Mouse (Mus musculus) T-cell, adult 2 months (primary cell): ENCODE measurements around the gene Gm11549.
A peak's percentile ranks its signal among the peaks of the same experiment; 100 is the strongest.

Source experiments
- DNase-seq: peaks from one replicate; pipeline ENCODE4 v3.0.0; 2022; ENCODE audit warnings: low spot score

Gm11549 gene

DNA sequence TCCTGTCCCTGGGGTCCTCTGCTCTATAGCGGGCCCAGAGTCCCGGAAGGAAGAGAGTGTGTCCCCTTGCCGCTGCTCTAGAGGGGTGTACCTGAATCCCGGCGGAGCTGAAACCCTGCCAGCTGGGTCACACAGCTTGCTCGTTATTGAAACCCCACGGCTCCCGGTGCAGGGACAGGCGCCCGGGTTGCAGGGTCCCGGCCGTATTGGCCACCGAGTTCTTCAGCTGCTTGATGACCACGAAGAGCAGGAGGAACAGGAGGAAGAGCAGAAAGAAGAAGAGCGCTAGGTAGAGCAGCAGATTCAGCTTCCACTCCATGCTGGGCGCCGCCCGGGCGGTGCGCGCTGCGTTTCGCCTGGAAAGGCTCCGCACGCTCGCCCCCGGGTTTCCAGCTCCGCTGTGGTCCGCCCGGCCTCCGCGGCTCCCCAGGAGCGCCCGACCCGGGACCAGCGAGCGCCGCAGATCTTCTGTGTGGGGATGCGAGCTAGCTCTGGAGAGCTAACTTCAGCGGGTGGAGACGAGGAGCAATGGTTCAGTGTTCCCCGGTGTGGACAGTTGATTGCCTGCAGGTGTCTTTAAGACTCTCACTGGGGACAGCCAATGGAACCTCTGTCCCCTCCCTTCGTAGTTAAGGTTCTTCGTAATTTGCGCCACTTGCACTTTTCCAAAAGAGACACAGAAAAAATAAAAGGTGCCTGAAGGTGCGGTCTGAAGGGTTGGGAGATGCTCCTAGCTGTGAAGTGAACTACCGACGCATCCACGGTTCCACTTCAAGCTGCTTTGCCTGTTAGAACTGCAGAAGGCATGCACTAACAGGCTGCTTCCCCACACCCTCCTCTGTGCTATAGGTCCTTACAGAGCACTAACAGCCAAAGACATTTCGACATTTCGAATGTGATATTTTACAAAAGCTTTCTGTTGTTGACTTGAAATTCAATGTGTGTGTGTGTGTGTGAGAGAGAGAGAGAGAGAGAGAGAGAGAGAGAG is at the start of gene Gm11549:
Gene Gm11549 (minus strand): TSS at position 741 of the 988 bp plus-strand sequence.
- DNase-seq: no peak

DNA sequence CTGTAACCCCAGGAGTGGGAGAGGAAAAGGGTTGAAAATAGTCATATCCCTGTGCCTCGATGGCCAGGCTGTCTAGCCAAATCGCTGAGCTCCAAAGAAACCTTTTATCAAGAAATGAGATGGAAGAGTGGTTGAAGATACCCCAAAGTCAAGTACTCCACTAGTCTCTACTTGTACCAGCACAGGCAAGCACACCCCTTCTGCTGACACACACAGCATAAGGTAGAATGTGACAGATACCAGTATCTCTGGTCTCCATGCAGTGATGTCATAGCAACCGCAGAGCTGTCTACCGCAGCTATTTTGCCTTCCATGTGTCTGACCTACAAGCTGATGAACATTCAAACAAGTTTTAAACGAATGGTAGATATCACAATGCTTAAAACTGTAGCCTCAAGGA is 48.2 kb upstream of the Gm11549 start:
- DNase-seq: no peak

DNA sequence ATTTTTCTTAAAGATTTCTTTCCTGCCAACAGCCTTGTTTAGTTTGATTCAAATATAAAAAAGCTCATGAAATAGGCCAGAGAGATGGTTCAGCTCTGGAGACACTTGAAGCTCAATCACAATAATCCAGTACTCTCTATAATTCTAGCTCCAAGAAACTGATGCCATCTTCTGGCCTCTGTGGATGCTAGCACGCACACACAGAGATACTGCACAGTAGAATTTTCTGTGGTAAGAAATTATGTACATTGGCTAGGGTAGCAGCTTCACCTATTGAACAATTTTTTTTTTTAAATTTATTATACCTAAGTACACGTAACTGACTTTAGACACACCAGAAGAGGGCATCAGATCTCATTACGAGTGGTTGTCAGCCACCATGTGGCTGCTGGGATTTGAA is 42.1 kb upstream of the Gm11549 start:
- DNase-seq: no peak

DNA sequence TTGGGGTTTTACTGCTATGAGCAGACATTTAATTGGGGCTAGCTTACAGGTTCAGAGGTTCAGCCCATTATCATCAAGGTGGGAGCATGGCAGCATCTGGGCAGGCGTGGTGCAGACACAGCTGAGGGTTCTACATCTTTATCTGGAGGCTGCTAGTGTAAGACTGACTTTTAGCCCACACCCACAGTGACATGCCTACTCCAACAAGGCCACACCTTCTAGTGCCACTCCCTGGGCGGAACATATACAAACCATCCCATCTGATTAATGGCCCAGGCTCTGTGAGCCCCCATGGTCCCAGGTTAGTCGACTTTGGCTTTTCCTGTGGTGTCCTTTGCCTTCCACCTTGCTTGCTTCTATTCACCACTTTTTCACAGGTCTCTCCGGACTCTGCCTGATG is 38.0 kb upstream of the Gm11549 start:
- no peak for DNase-seq

DNA sequence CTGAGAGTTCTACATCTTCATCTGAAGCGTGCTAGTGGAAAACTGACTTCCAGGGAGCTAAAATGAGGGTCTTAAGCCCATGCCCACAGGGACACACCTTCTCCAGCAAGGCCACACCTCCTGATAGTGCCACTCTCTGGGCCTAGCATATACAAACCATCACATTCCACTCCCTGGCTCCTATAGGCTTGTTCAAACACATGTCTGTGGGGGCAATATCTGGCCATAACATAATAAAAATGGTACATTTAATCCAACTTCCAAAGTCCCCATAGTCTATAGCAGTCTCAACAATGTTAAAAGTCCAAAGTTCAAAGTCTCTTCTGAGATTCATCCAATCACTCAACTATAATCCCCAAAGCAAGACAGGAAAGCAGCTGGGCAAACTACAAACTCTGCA is 36.0 kb upstream of the Gm11549 start:
- DNase-seq: no peak

DNA sequence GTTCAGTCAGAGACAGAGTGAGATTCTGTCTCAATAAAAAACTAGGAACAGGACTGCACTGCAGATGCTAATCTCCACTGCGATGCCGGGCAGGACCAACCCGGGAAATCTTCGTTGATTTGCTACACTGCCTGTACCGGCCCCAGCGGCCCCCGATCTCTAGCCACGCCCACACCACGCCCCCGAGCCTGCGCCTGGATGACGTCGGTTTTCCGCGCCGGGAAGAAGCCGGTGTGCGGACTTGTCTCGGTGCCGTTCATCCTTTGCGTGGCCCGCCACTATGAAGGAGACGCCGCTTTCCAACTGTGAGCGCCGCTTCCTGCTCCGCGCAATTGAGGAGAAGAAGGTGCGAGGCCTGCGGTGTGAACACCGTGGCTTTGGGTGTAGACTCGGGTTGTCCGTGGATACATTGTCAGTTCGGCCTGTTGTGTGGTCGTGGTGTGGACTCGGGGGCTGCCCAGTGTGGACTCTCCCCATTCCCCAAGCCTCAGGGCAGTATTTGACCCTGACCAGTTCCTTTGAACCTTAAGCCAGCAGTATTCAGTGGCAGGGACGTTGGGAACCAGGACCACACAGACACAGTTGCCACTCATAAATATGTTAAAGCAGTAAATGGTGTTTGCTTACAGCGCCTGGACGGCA is 30.9 kb upstream of the Gm11549 start, which contains the start of gene Exosc9:
Gene Exosc9 (plus strand): TSS at position 201 of the 642 bp plus-strand sequence.
- peak; percentile 91 for DNase-seq

DNA sequence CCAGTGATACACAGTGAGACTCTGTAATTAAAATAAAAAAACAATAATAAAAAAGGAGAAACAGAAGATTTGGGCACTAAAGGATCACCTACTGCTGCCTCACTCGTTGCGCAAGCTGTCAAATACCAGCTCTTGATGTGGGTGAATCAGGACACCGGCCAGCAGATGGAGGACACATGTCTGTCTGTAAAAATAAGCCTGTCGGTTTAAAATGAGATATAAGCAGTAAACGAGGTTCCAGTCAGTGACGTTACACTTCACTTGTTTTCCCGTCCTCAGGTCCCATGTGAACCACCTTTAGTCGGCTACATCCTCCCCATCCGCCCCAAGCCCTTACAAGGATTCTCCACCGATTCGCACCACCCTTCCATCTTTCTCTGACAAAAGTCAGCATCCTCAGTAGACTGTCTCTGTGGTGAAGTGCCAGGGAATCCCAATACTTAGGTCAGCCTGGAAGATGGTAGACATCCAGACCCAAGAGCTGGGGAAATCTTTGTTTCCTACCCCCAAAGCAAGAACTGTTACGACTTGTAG is 30.3 kb upstream of the Gm11549 start:
- DNase-seq: peak; percentile 39

DNA sequence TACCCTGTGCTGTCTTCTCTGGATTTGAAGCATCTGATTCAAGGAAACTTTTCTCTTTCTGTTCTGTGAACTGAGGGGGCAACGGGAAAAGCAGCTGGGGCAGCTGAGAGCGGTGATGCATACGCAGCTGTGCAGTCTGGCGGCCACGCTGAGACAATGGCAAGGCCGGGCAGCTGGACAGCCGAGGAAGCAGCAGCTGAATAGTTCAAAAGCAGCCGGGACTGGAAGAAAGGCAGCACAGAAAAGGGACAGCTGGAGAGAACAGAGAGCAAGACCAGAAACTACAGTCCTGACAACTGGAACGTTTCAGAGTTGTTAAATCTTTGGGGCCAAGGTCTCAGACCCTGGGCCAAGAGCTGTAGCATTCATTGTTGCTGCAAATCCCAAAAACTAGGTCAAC is 29.7 kb upstream of the Gm11549 start:
- no peak for DNase-seq

DNA sequence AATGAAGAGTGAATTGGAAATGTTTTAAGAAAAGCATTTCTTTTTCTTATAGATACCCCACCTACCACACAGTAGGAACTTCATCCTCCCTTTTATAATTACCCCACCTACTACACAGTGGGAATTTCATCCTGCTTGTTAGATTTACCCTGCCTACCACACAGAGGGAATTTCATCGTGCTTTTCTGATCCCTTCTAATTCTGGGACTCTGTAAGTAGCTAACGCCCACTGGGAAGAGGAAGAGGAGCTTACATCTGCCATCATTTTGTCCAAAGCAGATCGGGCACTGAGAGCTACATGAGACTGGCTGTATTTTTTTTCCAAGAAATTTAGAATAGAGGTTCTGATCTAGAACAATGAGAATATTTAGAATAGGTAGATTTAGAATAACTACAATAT is 23.3 kb upstream of the Gm11549 start:
- DNase-seq: no peak

DNA sequence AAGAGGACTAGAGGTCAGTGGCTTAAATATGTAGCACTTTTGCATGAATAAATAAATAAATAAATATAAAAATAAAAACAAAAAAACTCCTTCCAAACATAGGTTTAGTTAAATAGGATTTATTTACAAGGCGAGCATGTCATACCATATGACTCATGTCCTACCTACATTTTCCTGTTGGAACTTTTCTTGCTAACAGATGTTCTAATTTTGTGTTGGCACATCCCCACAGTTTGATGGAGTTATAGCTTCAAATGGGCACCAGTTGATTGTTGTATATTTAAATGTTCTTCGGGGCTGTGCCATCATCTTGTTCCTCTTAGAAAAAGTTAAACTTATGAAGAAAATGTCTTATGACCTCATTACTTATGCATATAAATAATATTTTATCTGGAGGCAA is 19.8 kb upstream of the Gm11549 start:
- no peak for DNase-seq

DNA sequence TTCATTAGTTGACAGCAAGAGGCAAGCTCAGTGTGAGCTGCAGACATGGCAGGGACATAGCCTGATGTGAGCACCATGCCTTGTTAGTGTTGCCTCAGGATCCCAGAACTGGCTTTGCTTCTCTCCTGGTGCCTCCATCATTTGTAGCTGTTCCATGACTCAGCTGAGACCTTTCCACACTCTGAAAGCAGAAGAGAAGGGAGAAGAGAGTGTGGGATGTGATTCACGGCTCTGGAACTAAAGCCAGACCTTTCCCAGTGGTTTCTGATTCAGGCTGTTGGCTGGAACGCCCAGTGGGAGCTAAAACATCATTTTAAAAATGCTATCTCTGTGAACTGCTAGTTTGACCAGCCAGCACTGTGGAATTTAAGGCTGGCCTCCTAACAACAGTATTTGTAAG is 19.1 kb upstream of the Gm11549 start:
- DNase-seq: no peak

DNA sequence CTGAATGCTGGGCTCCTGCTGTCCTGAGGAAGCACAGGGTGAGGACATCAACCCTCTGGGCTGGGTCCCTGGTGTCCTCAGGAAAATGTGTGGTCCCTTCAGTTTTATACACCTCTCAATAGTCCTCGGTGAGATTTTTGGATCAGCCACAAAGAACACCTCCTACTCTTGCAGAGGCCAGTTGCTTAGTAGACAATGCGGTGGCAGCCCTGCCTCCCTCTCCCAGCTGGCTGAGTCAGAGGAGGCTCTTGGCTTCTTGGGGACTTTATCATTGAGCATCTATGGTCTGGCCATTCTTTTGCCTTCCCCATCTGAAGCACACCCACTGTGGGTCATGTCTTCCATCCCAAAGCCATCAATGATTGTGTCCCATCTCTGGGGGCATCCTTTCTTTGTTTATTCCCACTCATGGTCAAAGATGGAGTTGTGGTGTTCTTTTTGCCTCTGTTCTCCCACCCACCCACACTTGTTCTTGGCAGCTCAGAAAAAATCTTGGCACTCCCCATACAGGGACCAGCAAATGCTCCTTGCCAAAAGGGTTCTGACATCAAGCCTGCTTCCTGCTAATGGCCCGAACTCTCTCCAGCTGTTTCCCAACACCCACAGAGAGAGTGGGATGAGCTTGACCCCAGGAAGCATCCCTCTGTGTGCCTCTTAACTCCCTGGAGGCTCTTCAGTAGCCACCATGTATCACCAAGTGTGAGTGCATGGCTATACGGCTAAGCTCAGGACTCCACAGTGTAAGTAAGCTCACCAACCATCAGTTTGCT is 16.3 kb upstream of the Gm11549 start:
- DNase-seq: no peak

DNA sequence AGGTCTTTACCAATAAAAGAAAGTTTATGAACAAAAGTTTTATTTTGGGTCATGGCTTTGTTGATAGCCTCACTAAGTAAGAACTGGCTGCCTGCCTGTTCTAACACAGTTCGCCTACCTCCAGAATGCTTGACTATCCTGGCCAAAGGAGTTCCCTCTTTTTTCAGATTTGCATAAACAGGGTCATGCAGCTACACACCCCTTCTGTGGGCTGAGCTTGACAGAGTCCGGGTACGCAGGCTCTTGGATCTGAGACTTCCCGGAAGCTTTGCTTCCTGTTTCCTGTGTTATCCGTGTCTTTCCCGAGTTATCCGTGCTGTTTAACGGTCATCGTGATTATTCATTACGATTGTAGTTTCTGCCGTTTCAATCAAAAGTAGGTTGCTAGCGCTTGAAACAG is 14.4 kb upstream of the Gm11549 start:
- no peak for DNase-seq

DNA sequence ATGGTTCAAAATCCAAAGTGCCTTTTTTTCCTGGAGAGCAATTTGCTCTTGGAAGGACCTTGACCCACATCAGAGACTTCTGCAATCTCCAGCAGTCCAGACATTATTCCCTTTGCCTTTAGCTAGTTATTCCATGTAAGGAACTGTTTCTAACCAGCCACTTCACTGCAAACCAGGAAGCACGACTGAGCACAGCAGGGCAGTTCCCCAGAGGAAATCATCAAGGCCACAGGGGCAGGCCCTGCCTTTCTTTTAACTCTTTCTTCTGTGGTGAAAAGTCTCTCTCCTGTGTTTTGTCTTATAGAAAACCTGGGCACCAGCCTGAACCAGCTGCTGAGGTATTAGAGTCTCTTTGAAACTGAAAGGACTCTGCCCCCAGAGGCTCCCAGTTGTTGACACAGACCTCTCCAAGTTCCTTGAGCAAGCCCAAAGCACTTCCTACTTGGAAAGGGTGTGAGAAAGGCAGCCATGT is 11.6 kb upstream of the Gm11549 start:
- no peak for DNase-seq

DNA sequence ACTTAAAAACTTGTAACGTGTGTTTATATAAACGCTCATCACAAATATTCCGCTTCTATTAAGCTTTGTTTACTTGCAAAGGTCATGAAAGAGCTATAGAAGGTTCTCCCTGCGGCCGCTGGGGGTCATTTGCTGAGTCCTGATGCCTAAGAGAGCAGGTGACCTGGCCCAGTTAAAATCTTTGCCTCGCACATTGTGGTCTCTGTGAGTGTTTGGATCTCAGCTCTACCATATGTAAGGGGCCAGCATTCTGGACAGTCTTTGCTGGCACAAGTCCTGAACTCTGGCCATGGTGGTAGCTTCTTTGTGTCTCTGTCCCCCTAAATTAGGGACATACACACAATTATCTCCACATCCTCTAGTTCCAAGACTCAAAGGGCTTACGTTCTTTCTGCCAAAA is 11.1 kb upstream of the Gm11549 start:
- no peak for DNase-seq

DNA sequence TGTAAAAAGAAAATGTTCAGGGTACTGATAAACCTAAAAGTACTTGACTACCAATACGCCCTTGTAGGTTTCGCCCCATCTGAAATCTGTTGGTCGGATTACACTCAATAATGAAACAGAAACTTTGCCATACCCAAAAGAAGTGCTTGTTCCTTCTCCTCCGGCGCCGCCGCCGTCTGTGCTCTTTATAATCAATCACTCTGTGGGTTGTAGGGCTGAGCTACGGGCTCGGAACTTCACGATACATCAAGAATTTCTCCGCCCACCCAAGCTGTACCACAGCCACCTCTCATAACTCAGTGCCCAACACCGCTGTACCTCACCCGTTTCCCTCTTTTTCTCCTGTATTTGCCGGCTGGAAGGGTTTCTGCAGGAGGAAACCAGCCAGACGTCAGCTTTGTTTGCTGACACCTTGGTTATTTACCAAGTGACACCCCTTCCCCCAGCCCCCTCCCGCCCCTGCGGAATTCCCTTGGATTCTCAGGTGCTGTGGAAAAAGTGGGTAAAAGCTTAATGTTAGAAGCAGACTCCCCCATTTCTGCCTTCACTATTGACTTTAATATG is 10.4 kb upstream of the Gm11549 start:
- DNase-seq: no peak

DNA sequence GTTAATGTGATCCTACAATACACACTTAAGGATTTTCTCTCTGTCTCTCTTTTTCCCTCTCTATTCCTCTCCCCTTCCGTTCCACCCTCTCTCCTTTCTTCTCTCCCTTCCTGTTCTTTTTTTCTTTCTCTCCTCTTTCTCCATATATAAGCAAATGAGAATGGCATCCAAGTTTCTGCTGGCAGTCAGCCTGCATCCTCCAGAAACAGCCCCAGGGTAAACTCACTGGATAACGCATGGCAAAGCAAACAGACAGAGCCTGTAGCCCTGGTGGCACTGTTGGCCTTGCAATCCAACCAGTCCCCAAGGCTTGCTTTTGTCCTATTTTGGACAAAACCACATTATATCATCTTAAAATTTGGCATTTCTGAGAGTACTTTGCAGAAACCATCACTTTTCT is 9.6 kb upstream of the Gm11549 start:
- DNase-seq: no peak

DNA sequence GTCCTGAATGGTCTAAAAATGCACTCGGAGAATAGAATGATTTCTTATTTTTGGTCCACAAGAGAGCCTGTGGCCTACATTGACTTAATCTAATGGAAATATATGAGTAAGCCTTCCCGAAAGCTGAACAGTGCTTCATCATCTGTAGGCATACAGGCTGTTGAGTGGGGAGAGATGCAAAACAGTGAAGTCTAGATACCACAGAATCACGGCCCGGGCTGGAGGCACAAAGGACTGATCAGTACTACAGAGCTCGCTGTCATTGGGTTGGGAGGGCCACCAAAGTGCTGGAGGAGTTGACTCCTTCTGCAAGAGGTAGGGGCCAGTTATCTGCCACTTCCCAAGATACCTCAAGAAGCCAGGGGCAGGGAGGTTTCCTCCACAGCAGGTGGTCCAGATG is 9.2 kb upstream of the Gm11549 start:
- no peak for DNase-seq

DNA sequence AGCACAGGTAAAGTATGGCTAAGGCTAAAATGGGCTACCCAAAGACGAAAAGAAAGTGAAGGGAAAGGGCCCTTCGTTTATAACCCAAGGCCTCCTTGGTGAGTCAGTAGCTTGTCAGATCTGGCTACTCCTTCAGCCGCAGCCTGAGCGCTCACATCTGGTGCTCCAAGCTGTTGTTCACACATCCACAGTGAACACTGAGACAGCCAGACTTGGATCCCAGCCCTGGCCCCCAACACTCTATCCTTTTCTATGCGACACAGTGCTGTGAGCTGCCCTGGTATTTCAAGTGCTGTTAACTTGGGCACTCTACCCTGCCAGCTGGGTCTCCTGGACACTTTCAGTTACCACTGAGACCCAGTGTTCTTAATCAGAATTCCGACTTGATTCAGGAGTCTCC is 8.7 kb upstream of the Gm11549 start:
- no peak for DNase-seq

DNA sequence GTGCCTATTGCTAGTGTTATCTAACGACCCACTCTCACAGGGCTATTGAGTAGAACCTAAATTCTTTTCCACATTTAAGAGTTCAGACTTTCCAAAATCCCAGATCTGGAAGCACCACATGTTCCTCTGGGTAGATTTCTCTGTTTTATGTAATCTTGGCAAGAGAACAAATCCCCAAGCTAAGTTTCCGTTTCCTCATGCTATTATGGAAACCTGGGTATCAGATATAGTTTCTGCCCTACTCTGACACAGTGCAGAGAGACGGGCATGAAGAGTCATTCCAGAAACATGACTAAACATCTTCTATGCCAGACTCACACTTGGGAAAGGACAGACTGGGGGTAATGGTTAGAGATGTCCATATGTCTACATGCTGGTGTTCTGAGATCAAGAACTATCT is 2.9 kb upstream of the Gm11549 start:
- DNase-seq: no peak

DNA sequence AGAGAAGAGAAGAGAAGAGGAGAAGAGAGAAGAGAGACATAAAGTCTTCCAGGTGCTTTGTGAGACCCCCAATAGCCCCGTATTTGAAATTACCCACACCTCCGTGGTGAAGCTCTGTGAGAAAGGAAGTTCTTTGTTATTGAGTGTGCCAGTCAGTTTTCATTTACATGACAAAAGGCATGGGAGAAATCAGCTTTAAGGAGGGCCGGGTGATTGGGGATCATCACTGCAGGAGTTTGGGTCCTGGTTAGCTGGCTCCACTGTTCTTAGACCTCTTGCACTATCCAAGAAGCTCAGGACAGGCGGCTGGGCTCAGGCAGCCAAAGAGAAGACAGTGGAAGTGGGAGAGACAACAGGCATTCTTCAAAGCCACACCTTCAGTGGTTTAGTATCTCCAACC is 524 bp upstream of the Gm11549 start:
- DNase-seq: no peak

DNA sequence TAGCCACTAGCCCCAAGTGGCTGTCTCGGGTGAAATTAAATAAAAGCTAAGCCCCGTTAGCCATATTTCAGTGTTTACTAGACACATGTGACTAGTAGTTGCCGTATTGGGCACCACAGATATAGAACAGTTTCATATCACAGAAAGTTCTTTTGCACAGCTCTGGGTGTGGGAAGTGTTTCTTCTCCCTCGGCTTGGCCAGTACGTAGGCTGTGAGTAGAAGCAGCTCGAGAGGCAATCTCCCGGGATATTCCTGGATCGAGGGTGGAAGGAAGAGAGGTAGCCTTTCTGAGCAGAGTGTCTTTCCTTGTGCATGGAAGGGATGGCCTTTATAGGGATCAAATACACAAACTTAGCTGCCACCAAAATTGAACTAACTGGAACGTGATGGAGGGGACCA is 5.4 kb downstream of the Gm11549 start:
- no peak for DNase-seq
